Mouse (Mus musculus): ENCODE results near the gene Dnaic1. TPM values are rescaled to one million over a fixed set of nuclear protein-coding genes. Genes with fewer than 3 reads are reported as not detected.

Gene Dnaic1
- polyA plus RNA-seq, 1 experiment = 7.3 TPM

- Histone ChIP-seq H3K9ac (ENCODE audit: low read depth, poor library complexity, severe bottlenecking) (no peak overlapping the region), H3K27me3 (ENCODE audit: control insufficient read depth, insufficient read depth, low read length, poor library complexity, severe bottlenecking) (no peaks in the 10 kb centered on the region), H3K36me3 (ENCODE audit: control insufficient read depth, insufficient read depth, low read length, poor library complexity, severe bottlenecking) (no peaks in the 10 kb centered on the region), H3K27ac (ENCODE audit: insufficient read depth, low read length) (no peak overlapping the region), H3K9me3 (replicated peaks; ENCODE audit: control insufficient read depth, insufficient read depth, low read length, poor library complexity, severe bottlenecking) (no peaks in the 10 kb centered on the region), H3K4me1 (ENCODE audit: control insufficient read depth, insufficient read depth, low read length) (peaks cover 6% of the 10 kb centered on the region), H3K4me3 (ENCODE audit: low read depth, low read length) (no peak overlapping the region)
- TF ChIP-seq EP300 (IDR thresholded peaks at IDR 0.05; ENCODE audit: insufficient read depth, low read depth, low read length) (no peak), POLR2A (IDR thresholded peaks at IDR 0.05; ENCODE audit: insufficient read depth, low read length) (no peak), CTCF (IDR thresholded peaks at IDR 0.05; ENCODE audit: low read depth, low read length) (no peak)
Measured at GRCm38 (mm10) chr4:41655525-41655924, 86.0 kb downstream of the Dnaic1 start.

GRCm38 (mm10) chr4:41658566-41659384 lies 89.2 kb downstream of the Dnaic1 start:
- Histone ChIP-seq H3K27ac (ENCODE audit: insufficient read depth, low read length) (no peak overlapping the region), H3K27me3 (ENCODE audit: control insufficient read depth, insufficient read depth, low read length, poor library complexity, severe bottlenecking) (no peaks in the 10 kb centered on the region), H3K4me1 (ENCODE audit: control insufficient read depth, insufficient read depth, low read length) (peaks cover 6% of the 10 kb centered on the region), H3K36me3 (ENCODE audit: control insufficient read depth, insufficient read depth, low read length, poor library complexity, severe bottlenecking) (no peaks in the 10 kb centered on the region), H3K9me3 (replicated peaks; ENCODE audit: control insufficient read depth, insufficient read depth, low read length, poor library complexity, severe bottlenecking) (no peaks in the 10 kb centered on the region), H3K9ac (ENCODE audit: low read depth, poor library complexity, severe bottlenecking) (no peak overlapping the region), H3K4me3 (ENCODE audit: low read depth, low read length) (peak overlapping the region; percentile 7; the same call in 1 of the 2 replicates)
- TF ChIP-seq CTCF (IDR thresholded peaks at IDR 0.05; ENCODE audit: low read depth, low read length) = no peak
- no peak for TF ChIP-seq EP300 (IDR thresholded peaks at IDR 0.05; ENCODE audit: insufficient read depth, low read depth, low read length)
- TF ChIP-seq POLR2A (IDR thresholded peaks at IDR 0.05; ENCODE audit: insufficient read depth, low read length) = no peak

GRCm38 (mm10) chr4:41659556-41659955 lies 90.0 kb downstream of the Dnaic1 start:
- no peak for TF ChIP-seq CTCF (IDR thresholded peaks at IDR 0.05; ENCODE audit: low read depth, low read length)
- no peak for TF ChIP-seq POLR2A (IDR thresholded peaks at IDR 0.05; ENCODE audit: insufficient read depth, low read length)
- no peak for TF ChIP-seq EP300 (IDR thresholded peaks at IDR 0.05; ENCODE audit: insufficient read depth, low read depth, low read length)
- Histone ChIP-seq H3K4me3 (ENCODE audit: low read depth, low read length) (no peak overlapping the region), H3K9me3 (replicated peaks; ENCODE audit: control insufficient read depth, insufficient read depth, low read length, poor library complexity, severe bottlenecking) (no peaks in the 10 kb centered on the region), H3K27me3 (ENCODE audit: control insufficient read depth, insufficient read depth, low read length, poor library complexity, severe bottlenecking) (no peaks in the 10 kb centered on the region), H3K4me1 (ENCODE audit: control insufficient read depth, insufficient read depth, low read length) (peaks cover 6% of the 10 kb centered on the region), H3K36me3 (ENCODE audit: control insufficient read depth, insufficient read depth, low read length, poor library complexity, severe bottlenecking) (no peaks in the 10 kb centered on the region), H3K9ac (ENCODE audit: low read depth, poor library complexity, severe bottlenecking) (no peak overlapping the region), H3K27ac (ENCODE audit: insufficient read depth, low read length) (no peak overlapping the region)

- Histone ChIP-seq H3K27ac (ENCODE audit: insufficient read depth, low read length) (no peak overlapping the region), H3K4me3 (ENCODE audit: low read depth, low read length) (no peak overlapping the region), H3K27me3 (ENCODE audit: control insufficient read depth, insufficient read depth, low read length, poor library complexity, severe bottlenecking) (no peaks in the 10 kb centered on the region), H3K9me3 (replicated peaks; ENCODE audit: control insufficient read depth, insufficient read depth, low read length, poor library complexity, severe bottlenecking) (no peaks in the 10 kb centered on the region), H3K4me1 (ENCODE audit: control insufficient read depth, insufficient read depth, low read length) (peaks cover 9% of the 10 kb centered on the region), H3K9ac (ENCODE audit: low read depth, poor library complexity, severe bottlenecking) (no peak overlapping the region), H3K36me3 (ENCODE audit: control insufficient read depth, insufficient read depth, low read length, poor library complexity, severe bottlenecking) (no peaks in the 10 kb centered on the region)
- no peak for TF ChIP-seq CTCF (IDR thresholded peaks at IDR 0.05; ENCODE audit: low read depth, low read length)
- no peak for TF ChIP-seq POLR2A (IDR thresholded peaks at IDR 0.05; ENCODE audit: insufficient read depth, low read length)
- TF ChIP-seq EP300 (IDR thresholded peaks at IDR 0.05; ENCODE audit: insufficient read depth, low read depth, low read length) = no peak
Measured at GRCm38 (mm10) chr4:41660851-41661430, 91.4 kb downstream of the Dnaic1 start.

- no peak overlapping the region for H3K4me3 ChIP-seq (ENCODE audit: low read depth, low read length)
- TF ChIP-seq POLR2A (IDR thresholded peaks at IDR 0.05; ENCODE audit: insufficient read depth, low read length) = no peak
- no peak for TF ChIP-seq EP300 (IDR thresholded peaks at IDR 0.05; ENCODE audit: insufficient read depth, low read depth, low read length)
- TF ChIP-seq CTCF (IDR thresholded peaks at IDR 0.05; ENCODE audit: low read depth, low read length) = no peak
- H3K9me3 ChIP-seq (replicated peaks; ENCODE audit: control insufficient read depth, insufficient read depth, low read length, poor library complexity, severe bottlenecking) = no peaks in the 10 kb centered on the region
- H3K27me3 ChIP-seq (ENCODE audit: control insufficient read depth, insufficient read depth, low read length, poor library complexity, severe bottlenecking) = no peaks in the 10 kb centered on the region
- no peak overlapping the region for H3K27ac ChIP-seq (ENCODE audit: insufficient read depth, low read length)
- H3K4me1 ChIP-seq (ENCODE audit: control insufficient read depth, insufficient read depth, low read length) = peaks cover 9% of the 10 kb centered on the region
- H3K9ac ChIP-seq (ENCODE audit: low read depth, poor library complexity, severe bottlenecking) = no peak overlapping the region
- H3K36me3 ChIP-seq (ENCODE audit: control insufficient read depth, insufficient read depth, low read length, poor library complexity, severe bottlenecking) = no peaks in the 10 kb centered on the region
Measured at GRCm38 (mm10) chr4:41662723-41663122, 93.1 kb downstream of the Dnaic1 start.

- no peak overlapping the region for H3K27ac ChIP-seq (ENCODE audit: insufficient read depth, low read length)
- H3K4me3 ChIP-seq (ENCODE audit: low read depth, low read length) = no peak overlapping the region
- H3K4me1 ChIP-seq (ENCODE audit: control insufficient read depth, insufficient read depth, low read length) = peaks cover 5% of the 10 kb centered on the region
Measured at GRCm38 (mm10) chr4:41663614-41664013, 94.0 kb downstream of the Dnaic1 start.

More at GRCm38 (mm10) chr4:41663614-41664013, 94.0 kb downstream of the Dnaic1 start:
- no peaks in the 10 kb centered on the region for H3K27me3 ChIP-seq (ENCODE audit: control insufficient read depth, insufficient read depth, low read length, poor library complexity, severe bottlenecking)
- no peak for TF ChIP-seq POLR2A (IDR thresholded peaks at IDR 0.05; ENCODE audit: insufficient read depth, low read length)
- TF ChIP-seq EP300 (IDR thresholded peaks at IDR 0.05; ENCODE audit: insufficient read depth, low read depth, low read length) = no peak
- TF ChIP-seq CTCF (IDR thresholded peaks at IDR 0.05; ENCODE audit: low read depth, low read length) = no peak
- no peaks in the 10 kb centered on the region for H3K9me3 ChIP-seq (replicated peaks; ENCODE audit: control insufficient read depth, insufficient read depth, low read length, poor library complexity, severe bottlenecking)
- H3K36me3 ChIP-seq (ENCODE audit: control insufficient read depth, insufficient read depth, low read length, poor library complexity, severe bottlenecking) = no peaks in the 10 kb centered on the region
- H3K9ac ChIP-seq (ENCODE audit: low read depth, poor library complexity, severe bottlenecking) = no peak overlapping the region

All from ES-Bruce4 (cell line).